Mouse (Mus musculus) cerebellum, adult 9-10 months (tissue): Measurements from ENCODE around the gene Tut4.

Source experiments
- DNase-seq: peaks from one replicate; pipeline ENCODE4 v3.0.0; 2022

The Tut4 gene

GRCm38 (mm10) chr4:108459231-108460155, at the start of gene Tut4:
Gene Tut4, plus strand, starts transcription at chr4:108459426.
- peak; percentile 89 for DNase-seq

GRCm38 (mm10) chr4:108424587-108424986, 34.6 kb upstream of the Tut4 start:
- no peak for DNase-seq

DNA sequence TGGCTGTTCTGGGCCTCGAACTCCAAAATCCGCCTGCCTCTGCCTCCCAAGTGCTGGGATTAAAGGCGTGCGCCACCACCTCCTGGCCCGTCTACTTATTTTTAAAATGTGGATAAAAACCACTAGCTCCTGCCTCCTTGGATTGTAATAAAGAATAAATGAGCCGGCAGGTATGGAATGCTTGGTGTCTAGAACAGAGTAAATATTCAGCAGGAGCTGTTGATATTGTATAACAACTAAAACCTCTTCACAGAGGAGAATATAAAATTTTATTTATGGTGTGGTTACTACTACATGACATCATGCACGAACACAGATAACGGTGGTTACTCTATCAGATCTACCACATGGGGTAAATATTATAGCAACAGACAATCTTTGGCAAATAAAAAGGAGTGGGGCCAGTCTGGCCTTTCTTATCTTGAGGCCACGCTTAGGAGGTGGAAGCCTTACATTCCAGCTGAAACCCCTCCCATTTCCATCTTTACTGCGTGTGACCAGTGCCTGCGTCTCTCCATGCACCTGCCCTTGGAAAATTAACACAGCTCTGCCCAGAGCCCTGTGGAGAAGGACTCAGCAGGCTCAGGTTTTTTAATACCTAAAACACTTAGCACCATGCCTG, 31.4 kb upstream of the Tut4 start:
- DNase-seq = no peak

GRCm38 (mm10) chr4:108428341-108428721, 30.9 kb upstream of the Tut4 start:
- no peak for DNase-seq

GRCm38 (mm10) chr4:108430656-108431560, 28.3 kb upstream of the Tut4 start:
- DNase-seq = no peak

DNA sequence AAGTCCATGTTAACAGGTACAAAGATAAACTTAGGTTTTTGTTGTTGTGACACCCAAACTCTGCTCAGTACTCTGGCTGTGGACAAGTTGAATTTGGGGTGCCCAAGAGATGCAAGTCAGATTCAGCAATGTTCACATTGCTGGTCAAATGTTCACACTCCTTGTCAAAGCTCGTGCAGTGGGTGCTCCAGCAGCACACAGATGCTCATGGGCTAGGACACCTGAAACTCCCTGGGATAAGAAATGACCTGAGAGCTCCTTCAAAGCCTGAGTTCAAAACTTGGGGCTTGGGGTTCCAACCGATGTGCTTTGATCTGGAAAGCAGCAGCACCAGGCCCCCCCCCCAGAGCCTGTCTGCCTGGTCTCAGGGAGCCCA, 27.7 kb upstream of the Tut4 start:
- DNase-seq = no peak

- DNase-seq = no peak
Measured at GRCm38 (mm10) chr4:108433341-108433740, 25.9 kb upstream of the Tut4 start.

- no peak for DNase-seq
Measured at GRCm38 (mm10) chr4:108434221-108434620, 25.0 kb upstream of the Tut4 start.

- no peak for DNase-seq
Measured at GRCm38 (mm10) chr4:108434781-108435180, 24.4 kb upstream of the Tut4 start.

- no peak for DNase-seq
Measured at GRCm38 (mm10) chr4:108435646-108436045, 23.6 kb upstream of the Tut4 start.

- DNase-seq = no peak
Measured at GRCm38 (mm10) chr4:108436225-108436624, 23.0 kb upstream of the Tut4 start.

GRCm38 (mm10) chr4:108438082-108438840, 21.0 kb upstream of the Tut4 start:
- peak; percentile 87 for DNase-seq

GRCm38 (mm10) chr4:108448091-108448490, 11.1 kb upstream of the Tut4 start:
- DNase-seq = no peak

GRCm38 (mm10) chr4:108456028-108456427, 3.2 kb upstream of the Tut4 start:
- DNase-seq = no peak

DNA sequence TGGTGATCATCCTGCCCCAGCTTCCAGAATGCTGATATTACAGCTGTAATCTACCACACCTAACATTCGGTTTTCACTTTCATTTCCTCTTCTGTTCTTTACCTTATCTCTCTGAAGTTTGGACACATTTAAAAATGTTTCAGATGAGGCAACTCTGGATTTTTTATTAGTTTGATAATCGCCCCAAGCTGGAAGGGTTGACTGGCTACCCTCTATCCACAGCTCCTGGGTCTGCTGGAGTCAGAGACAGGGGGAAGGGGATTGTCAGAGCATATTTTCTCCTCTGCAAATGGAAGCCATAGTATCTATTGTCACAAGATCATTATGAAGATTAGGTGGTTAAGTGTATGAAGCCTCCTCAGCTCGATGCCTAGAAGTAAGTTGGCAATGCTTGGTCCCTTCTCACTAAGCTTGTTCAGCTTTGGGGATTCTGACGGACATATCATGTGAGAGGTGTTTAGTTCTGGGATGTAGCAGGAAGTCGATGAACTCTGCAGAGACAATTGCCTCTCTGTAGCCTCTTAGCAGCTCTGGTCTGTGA, 955 bp upstream of the Tut4 start:
- DNase-seq = no peak

GRCm38 (mm10) chr4:108460156-108460923, 1.1 kb downstream of the Tut4 start:
- DNase-seq = peak; percentile 74

DNA sequence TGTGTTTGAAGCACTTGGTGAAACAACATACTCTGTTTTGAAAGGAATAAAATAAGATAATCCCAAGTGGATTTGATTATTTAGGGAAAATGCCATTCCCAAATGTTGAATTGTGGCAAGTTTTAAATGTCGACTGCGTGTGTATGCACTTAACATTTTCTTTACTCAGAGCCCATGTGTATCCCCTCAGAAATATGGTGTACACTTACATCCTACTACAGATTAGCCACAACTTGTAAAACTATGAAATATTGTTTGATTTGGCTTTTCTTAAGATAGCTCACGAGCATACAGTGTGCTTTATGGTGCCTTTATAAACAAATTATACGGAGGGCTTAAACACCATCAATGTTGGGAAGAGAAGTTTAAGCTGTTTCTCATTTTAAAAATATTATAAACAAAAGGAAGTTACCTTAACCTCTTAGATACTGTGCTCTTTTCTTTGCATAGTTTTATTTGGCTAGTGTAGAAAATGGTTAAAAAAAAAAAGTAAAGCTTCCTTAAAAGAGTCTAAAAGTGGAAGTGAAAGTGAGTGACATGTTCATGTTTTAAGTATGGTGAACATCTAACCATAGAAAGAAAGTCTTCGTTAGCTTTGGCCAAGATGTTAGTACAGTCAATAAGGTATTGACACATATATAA, 2.2 kb downstream of the Tut4 start:
- no peak for DNase-seq

DNA sequence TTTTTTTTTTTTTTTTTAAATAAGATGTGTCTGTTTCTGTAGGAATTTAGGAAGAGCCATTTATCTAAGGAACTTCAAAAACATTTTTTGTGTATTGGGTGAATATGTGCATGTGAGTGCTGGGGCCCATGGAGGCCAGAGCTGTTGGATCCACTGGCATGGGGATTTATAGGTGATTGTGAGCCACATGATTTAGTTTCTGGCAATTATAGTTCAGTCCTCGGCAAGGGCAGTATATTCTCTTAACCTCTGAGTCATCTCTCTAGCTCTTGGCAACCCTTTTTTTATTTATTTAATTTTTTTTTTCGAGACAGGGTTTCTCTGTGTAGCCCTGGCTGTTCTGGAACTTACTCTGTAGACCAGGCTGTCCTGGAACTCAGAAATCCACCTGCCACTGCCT, 14.4 kb downstream of the Tut4 start:
- no peak for DNase-seq

- DNase-seq = no peak
Measured at GRCm38 (mm10) chr4:108482776-108483175, 23.6 kb downstream of the Tut4 start.

GRCm38 (mm10) chr4:108484230-108484629, 25.0 kb downstream of the Tut4 start:
- DNase-seq = peak; percentile 94

- DNase-seq = no peak
Measured at GRCm38 (mm10) chr4:108503023-108503422, 43.8 kb downstream of the Tut4 start.
